Mouse (Mus musculus): ENCODE measurements around the gene Ahsa1. TPM values are rescaled to one million over a fixed set of nuclear protein-coding genes. Genes with fewer than 3 reads are reported as not detected.
A peak's percentile ranks its signal among the peaks of the same experiment; 100 is the strongest.
"Not testable (repeated sequence)": the region's sequence is repeated elsewhere in the genome, so short reads cannot be mapped to it uniquely, and the experiment has no call there.

The Ahsa1 gene
- polyA plus RNA-seq, 1 experiment from 2014 or later, result 157 TPM

- POLR2A ChIA-PET, result no interaction called here
- in situ Hi-C loops (cut with MboI; ENCODE audit: low pct_unique_long_range_greater_than_20kb), result no loop called here
- no peak for DNase-seq (ENCODE audit: low read depth, low spot score)
- ATAC-seq, result no peak
- CTCF ChIA-PET, result no interaction called here
- H3K27me3 ChIP-seq, result no peaks in the 10 kb centered on the region
- no peak for TF ChIP-seq CTCF (IDR thresholded peaks at IDR 0.05)
Measured at GRCm38 (mm10) chr12:87256629-87257028, 9.7 kb upstream of the Ahsa1 start.

- DNase-seq (ENCODE audit: low read depth, low spot score) (no peak), ATAC-seq (no peak)
- in situ Hi-C loops (cut with MboI; ENCODE audit: low pct_unique_long_range_greater_than_20kb), result no loop called here
- no peak for TF ChIP-seq CTCF (IDR thresholded peaks at IDR 0.05)
- POLR2A ChIA-PET, result no interaction called here
- no peaks in the 10 kb centered on the region for H3K27me3 ChIP-seq
- CTCF ChIA-PET, result interaction anchor here (1.0 kb wide), 1 partner anchor 14 kb away, joined by 3 read pairs; no protein-coding TSS in a partner anchor
Measured at GRCm38 (mm10) chr12:87260562-87260961, 5.7 kb upstream of the Ahsa1 start.

GRCm38 (mm10) chr12:87265444-87265843 is 835 bp upstream of the Ahsa1 start:
- ChIA-PET CTCF (no interaction called here), POLR2A (no interaction called here)
- H3K27me3 ChIP-seq, result no peaks in the 10 kb centered on the region
- DNase-seq (ENCODE audit: low read depth, low spot score) (peak; percentile 2), ATAC-seq (no peak)
- TF ChIP-seq CTCF (IDR thresholded peaks at IDR 0.05), result no peak
- in situ Hi-C loops (cut with MboI; ENCODE audit: low pct_unique_long_range_greater_than_20kb), result no loop called here

GRCm38 (mm10) chr12:87266827-87267603 is 736 bp downstream of the Ahsa1 start:
- DNase-seq (ENCODE audit: low read depth, low spot score) (no peak), ATAC-seq (peak; percentile 37)
- ChIA-PET CTCF (interaction anchor here (1.4 to 1.7 kb wide), 2 partner anchors 10 to 24 kb away, joined by 3 to 5 read pairs; no protein-coding TSS in a partner anchor), POLR2A (interaction anchor here (0.5 to 1.1 kb wide), 2 partner anchors 13 to 76 kb away, joined by 3 read pairs; no protein-coding TSS in a partner anchor)
- no peaks in the 10 kb centered on the region for H3K27me3 ChIP-seq
- TF ChIP-seq CTCF (IDR thresholded peaks at IDR 0.05), result no peak
- in situ Hi-C loops (cut with MboI; ENCODE audit: low pct_unique_long_range_greater_than_20kb), result no loop called here

- ChIA-PET CTCF (interaction anchor here (1.4 to 1.7 kb wide), 3 partner anchors 9 to 66 kb away, joined by 3 to 5 read pairs (median 4); no protein-coding TSS in a partner anchor), POLR2A (no interaction called here)
- H3K27me3 ChIP-seq, result no peaks in the 10 kb centered on the region
- DNase-seq (ENCODE audit: low read depth, low spot score), result peak; percentile 6
- in situ Hi-C loops (cut with MboI; ENCODE audit: low pct_unique_long_range_greater_than_20kb), result no loop called here
- peak; percentile 65 for TF ChIP-seq CTCF (IDR thresholded peaks at IDR 0.05)
- no peak for ATAC-seq
Measured at GRCm38 (mm10) chr12:87267682-87268081, 1.4 kb downstream of the Ahsa1 start.

GRCm38 (mm10) chr12:87274853-87275831 is 8.9 kb downstream of the Ahsa1 start:
- no peak for ATAC-seq
- TF ChIP-seq CTCF (IDR thresholded peaks at IDR 0.05), result no peak
- CTCF ChIA-PET, result no interaction called here
- no peaks in the 10 kb centered on the region for H3K27me3 ChIP-seq
- POLR2A ChIA-PET, result no interaction called here
- no peak for DNase-seq (ENCODE audit: low read depth, low spot score)
- in situ Hi-C loops (cut with MboI; ENCODE audit: low pct_unique_long_range_greater_than_20kb), result no loop called here

- ChIA-PET CTCF (interaction anchor here (1.3 kb wide), 1 partner anchor 10 kb away, joined by 5 read pairs; the partner anchor contains the start of genes Ahsa1 and Vipas39), POLR2A (interaction anchor here (0.7 kb wide), 1 partner anchor 19 kb away, joined by 9 read pairs; no protein-coding TSS in a partner anchor)
- in situ Hi-C loops (cut with MboI; ENCODE audit: low pct_unique_long_range_greater_than_20kb), result not testable (repeated sequence)
Measured at GRCm38 (mm10) chr12:87277251-87277650, 11.0 kb downstream of the Ahsa1 start.

GRCm38 (mm10) chr12:87278118-87278730 is 11.9 kb downstream of the Ahsa1 start:
- POLR2A ChIA-PET, result no interaction called here
- in situ Hi-C loops (cut with MboI; ENCODE audit: low pct_unique_long_range_greater_than_20kb), result no loop called here
- H3K27me3 ChIP-seq, result no peaks in the 10 kb centered on the region
- ATAC-seq, result no peak
- TF ChIP-seq CTCF (IDR thresholded peaks at IDR 0.05), result no peak
- CTCF ChIA-PET, result no interaction called here
- DNase-seq (ENCODE audit: low read depth, low spot score), result no peak

More at GRCm38 (mm10) chr12:87277251-87277650, 11.0 kb downstream of the Ahsa1 start:
- ATAC-seq; H3K27me3 ChIP-seq; DNase-seq (ENCODE audit: low read depth, low spot score): not testable (repeated sequence)

GRCm38 (mm10) chr12:87279350-87279749 is 13.1 kb downstream of the Ahsa1 start:
- no peaks in the 10 kb centered on the region for H3K27me3 ChIP-seq
- TF ChIP-seq CTCF (IDR thresholded peaks at IDR 0.05), result no peak
- peak; percentile 78 for ATAC-seq
- DNase-seq (ENCODE audit: low read depth, low spot score), result peak; percentile 1
- CTCF ChIA-PET, result no interaction called here
- POLR2A ChIA-PET, result no interaction called here
- in situ Hi-C loops (cut with MboI; ENCODE audit: low pct_unique_long_range_greater_than_20kb), result no loop called here

- no peak for ATAC-seq
- no peak for DNase-seq (ENCODE audit: low read depth, low spot score)
- CTCF ChIA-PET, result no interaction called here
- no peak for TF ChIP-seq CTCF (IDR thresholded peaks at IDR 0.05)
- POLR2A ChIA-PET, result interaction anchor here (0.7 kb wide), 1 partner anchor 13 kb away, joined by 3 read pairs; the partner anchor contains the start of genes Ahsa1 and Vipas39
- in situ Hi-C loops (cut with MboI; ENCODE audit: low pct_unique_long_range_greater_than_20kb), result no loop called here
- H3K27me3 ChIP-seq, result no peaks in the 10 kb centered on the region
Measured at GRCm38 (mm10) chr12:87279879-87280278, 13.6 kb downstream of the Ahsa1 start.
